Mouse (Mus musculus): ENCODE measurements at regions not wholly inside any gene's neighbourhood (a gene's known extent, or its start where the extent isn't known, plus 50 kb on each side); places are given as distances from the start of the nearest gene placed in this dataset.

DNA sequence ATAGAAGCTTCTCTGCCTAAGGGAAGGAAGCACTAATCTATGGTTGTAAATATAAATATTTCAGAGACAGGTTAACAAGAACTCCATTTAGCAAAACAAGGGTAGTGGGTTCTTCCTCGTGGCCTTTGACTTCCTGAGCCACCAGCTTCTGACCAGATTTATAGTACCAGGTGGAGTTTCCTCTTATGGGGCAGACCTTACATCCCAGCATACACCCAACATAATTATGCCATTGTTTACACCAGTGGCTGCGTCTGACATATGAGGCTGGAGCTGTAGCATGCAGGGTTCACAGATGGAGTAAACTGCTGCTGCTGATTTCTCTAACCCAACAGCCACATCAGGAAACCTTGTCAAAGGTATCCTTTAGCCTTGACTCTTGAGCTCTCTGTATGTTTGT is 75.5 kb downstream of the Trib2 start:
- no peak for ATAC-seq (ENCODE audit: extremely low read depth, insufficient number of reproducible peaks, low FRiP score, poor library complexity, severe bottlenecking)

- no peak for ATAC-seq (ENCODE audit: extremely low read depth, insufficient number of reproducible peaks, low FRiP score, poor library complexity, severe bottlenecking)
Measured at GRCm38 (mm10) chr12:15738989-15739388, 77.7 kb downstream of the Trib2 start.

- ATAC-seq (ENCODE audit: extremely low read depth, insufficient number of reproducible peaks, low FRiP score, poor library complexity, severe bottlenecking), result no peak
Measured at GRCm38 (mm10) chr12:15731261-15731660, 85.5 kb downstream of the Trib2 start.

- ATAC-seq (ENCODE audit: extremely low read depth, insufficient number of reproducible peaks, low FRiP score, poor library complexity, severe bottlenecking), result no peak
Measured at GRCm38 (mm10) chr12:15729696-15730095, 87.0 kb downstream of the Trib2 start.

- no peak for ATAC-seq (ENCODE audit: extremely low read depth, insufficient number of reproducible peaks, low FRiP score, poor library complexity, severe bottlenecking)
Measured at GRCm38 (mm10) chr12:15723529-15723928, 93.2 kb downstream of the Trib2 start.

DNA sequence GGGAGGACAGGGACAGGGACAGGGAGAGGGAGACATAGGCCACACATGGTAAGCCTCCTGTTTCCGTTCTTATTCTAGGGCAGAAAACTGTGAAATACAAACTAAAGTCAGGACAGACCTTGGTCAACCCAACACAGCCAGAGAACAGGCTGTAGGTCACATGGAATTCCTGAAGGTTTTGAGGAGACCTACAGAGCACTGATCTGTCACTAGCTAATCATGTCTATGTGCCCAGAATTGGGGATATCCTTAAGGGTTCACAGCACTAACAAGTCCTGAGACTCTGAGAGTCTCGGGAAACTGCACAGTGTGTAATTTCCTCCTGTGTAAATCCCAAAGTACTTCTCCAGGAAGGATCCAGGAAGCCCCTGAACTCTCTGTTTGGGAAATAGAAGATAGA is 94.6 kb downstream of the Trib2 start:
- no peak for ATAC-seq (ENCODE audit: extremely low read depth, insufficient number of reproducible peaks, low FRiP score, poor library complexity, severe bottlenecking)

GRCm38 (mm10) chr12:15720171-15720570 is 96.6 kb downstream of the Trib2 start:
- no peak for ATAC-seq (ENCODE audit: extremely low read depth, insufficient number of reproducible peaks, low FRiP score, poor library complexity, severe bottlenecking)

GRCm38 (mm10) chr12:15718827-15719226 is 97.9 kb downstream of the Trib2 start:
- no peak for ATAC-seq (ENCODE audit: extremely low read depth, insufficient number of reproducible peaks, low FRiP score, poor library complexity, severe bottlenecking)

GRCm38 (mm10) chr12:15717989-15718388 is 98.7 kb downstream of the Trib2 start:
- no peak for ATAC-seq (ENCODE audit: extremely low read depth, insufficient number of reproducible peaks, low FRiP score, poor library complexity, severe bottlenecking)

DNA sequence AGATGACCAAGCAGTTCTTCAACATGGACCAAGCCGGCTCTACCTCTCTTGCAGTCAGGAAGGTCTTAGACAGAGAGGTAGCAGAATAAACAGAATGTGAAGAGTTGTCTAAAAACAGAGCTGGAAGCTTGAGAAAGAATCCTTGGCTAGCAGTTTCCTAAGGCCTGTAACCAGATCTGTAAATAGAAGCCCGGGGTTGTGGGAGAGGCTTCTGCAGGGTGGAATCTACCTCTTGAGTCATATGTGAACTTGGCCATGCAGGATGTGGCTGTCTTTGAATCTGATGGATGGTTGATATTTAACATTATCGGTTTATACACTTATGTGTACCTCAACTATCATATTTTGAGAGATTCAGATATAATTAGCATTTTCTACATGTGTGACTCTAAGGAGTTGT is 99.4 kb downstream of the Trib2 start:
- ATAC-seq (ENCODE audit: extremely low read depth, insufficient number of reproducible peaks, low FRiP score, poor library complexity, severe bottlenecking), result no peak

GRCm38 (mm10) chr12:15713623-15714022 is 103.1 kb downstream of the Trib2 start:
- no peak for ATAC-seq (ENCODE audit: extremely low read depth, insufficient number of reproducible peaks, low FRiP score, poor library complexity, severe bottlenecking)

DNA sequence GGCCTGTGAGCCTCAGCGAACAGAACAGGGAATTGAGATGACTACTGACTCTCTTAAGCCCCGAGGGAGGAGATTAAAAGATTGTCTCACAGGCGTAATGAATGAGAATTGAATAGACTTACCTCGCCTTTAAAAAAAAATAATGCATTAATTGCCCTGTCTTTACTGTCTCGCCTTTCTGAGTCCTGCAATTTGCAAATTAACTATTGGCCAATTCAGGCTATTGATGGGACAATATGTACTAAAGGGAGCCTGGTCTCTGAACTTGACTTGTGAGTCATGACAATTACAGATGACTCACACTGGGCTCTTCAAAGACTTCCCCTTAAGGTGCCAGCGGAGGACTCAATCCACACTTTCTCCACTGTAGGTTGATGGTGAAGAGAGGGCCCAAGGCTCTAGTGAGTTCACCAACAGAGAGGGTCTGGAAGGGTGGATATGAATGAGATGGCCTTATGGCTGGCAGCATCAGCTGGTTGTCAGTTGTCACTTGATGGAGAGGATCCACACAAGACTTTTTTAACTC is 109.1 kb downstream of the Trib2 start:
- ATAC-seq (ENCODE audit: extremely low read depth, insufficient number of reproducible peaks, low FRiP score, poor library complexity, severe bottlenecking), result no peak

DNA sequence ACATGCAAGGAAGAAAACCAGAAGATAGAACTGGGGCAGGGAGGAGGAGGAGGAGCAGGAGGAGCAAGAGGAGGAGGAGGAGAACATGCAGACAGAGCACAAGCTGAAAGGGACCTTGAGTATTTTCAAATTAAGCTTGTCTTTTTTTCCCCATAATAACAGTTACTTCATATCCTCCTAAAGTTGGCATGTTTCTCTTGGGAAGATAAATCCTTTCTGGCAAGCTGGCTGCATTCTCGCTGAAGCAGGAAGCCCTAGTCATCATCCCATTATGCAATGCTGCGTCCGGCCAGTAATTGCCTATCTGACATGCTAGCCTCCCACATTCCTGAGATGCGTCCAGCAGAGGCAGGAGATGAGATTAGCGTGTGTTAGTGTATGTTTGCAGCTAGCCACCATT is 112.3 kb downstream of the Trib2 start:
- ATAC-seq (ENCODE audit: extremely low read depth, insufficient number of reproducible peaks, low FRiP score, poor library complexity, severe bottlenecking), result no peak

- ATAC-seq (ENCODE audit: extremely low read depth, insufficient number of reproducible peaks, low FRiP score, poor library complexity, severe bottlenecking), result no peak
Measured at GRCm38 (mm10) chr12:15702137-15702536, 114.6 kb downstream of the Trib2 start.

DNA sequence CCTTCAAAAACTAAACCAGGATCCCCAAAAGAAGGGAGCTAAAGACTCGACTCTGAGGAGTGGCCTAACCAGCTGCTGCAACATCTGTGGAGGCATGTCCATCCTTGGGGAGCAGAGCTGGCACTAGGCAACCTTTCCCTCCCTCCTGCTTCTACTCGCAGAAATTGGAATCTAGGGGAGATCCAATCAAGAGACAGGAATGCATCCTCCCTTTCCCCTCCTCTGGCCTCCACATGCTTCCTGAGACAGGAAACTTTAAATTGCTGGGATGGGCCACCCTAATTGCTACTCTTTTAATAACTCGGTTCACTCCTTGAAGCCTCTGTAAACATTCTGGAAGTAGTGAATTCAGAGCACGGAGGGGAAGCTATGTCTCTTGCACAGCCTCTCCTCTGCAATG is 117.9 kb downstream of the Trib2 start:
- no peak for ATAC-seq (ENCODE audit: extremely low read depth, insufficient number of reproducible peaks, low FRiP score, poor library complexity, severe bottlenecking)

DNA sequence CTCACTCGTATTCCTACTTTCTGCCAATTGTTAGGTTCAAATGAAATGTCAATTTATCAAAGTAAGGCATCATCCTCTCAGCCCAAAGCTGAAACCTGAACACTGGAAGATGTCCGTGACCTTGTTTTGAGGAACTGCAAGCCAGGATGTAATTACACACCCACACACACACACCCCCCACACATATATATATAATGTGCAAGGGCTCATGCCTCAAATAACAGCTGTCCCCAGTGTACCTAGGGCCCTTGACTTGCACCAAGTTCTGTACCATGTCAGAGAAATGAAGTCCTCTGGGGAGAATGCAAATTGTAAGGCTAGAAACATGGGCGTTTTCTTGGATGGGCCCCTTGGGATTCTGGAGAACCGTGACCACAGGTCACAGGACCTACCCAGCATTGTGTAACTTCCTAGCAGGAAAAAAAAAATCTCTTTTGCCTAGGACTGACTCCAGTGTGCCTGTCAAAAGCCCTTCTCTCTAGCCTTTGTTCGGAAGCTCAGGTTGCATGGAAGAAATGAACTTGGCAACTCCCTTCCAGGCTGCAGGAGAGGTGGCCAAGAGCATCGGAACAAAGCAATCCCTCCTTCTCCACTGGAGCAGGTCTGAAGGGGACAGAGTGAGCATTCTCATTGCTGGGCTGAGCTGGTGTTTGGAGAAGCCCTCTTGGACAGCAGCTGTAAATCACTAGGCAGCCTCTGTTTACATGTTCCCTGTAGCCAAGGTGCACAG is 118.5 kb downstream of the Trib2 start:
- ATAC-seq (ENCODE audit: extremely low read depth, insufficient number of reproducible peaks, low FRiP score, poor library complexity, severe bottlenecking), result no peak

GRCm38 (mm10) chr12:15688342-15688741 is 128.4 kb downstream of the Trib2 start:
- no peak for ATAC-seq (ENCODE audit: extremely low read depth, insufficient number of reproducible peaks, low FRiP score, poor library complexity, severe bottlenecking)

GRCm38 (mm10) chr12:15684311-15684710 is 132.4 kb downstream of the Trib2 start:
- ATAC-seq (ENCODE audit: extremely low read depth, insufficient number of reproducible peaks, low FRiP score, poor library complexity, severe bottlenecking), result no peak

DNA sequence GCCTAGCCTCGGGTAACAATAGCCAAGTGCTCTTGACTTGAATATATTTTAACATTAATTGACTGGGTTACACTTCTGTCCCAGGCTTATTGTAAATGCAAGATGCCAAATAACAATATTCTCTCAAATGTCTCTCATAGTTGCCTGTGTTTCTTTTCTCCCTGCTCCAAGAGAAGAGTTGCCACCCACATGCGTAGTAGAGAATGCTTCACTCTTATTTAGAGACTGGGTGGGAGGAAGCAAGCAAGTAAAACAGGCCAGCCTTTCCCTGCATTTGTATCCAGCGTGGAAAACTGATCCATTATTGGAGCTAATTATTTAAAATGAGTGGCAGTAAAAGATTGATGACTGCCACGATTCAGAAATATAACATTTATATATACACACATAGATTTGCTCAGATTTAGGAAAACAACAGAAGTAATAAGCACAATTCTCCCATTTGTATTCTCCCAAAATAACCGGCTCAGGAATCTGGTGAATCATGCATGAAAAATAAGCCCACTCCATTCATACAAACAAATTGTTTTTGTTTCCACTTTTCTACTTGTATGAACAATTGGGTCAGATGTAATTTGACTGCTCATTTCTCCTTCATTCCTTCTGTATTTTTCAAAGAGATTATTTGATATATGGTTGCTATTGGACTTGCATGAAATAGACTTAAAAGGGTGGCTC is 134.9 kb downstream of the Trib2 start:
- no peak for ATAC-seq (ENCODE audit: extremely low read depth, insufficient number of reproducible peaks, low FRiP score, poor library complexity, severe bottlenecking)

- no peak for ATAC-seq (ENCODE audit: extremely low read depth, insufficient number of reproducible peaks, low FRiP score, poor library complexity, severe bottlenecking)
Measured at GRCm38 (mm10) chr12:15676127-15676526, 140.6 kb downstream of the Trib2 start.
